Mouse (Mus musculus): ENCODE data around the gene Klhl2.

Klhl2 gene

GRCm38 (mm10) chr8:64767047-64767446 is 82.8 kb downstream of the Klhl2 start:
- no peak for DNase-seq (ENCODE audit: low spot score)

DNA sequence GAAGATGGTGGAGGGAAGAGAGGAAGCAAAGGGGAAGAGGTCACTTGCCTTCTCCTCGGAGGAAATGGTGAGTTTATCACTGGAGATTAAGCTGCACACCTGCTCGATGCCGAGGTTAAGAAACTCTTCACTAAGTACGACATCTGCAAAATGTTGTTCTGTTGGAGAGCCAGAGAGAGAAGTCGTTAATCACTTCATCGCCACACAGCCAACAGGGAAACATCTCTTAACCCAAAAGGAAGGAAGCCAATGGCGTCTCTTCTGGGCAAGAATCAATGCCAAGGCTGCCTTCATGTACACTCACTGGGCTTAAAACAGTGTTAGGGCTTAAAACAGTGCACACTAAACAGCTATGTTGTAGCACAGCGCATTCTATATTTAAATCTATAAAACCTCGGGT is 85.7 kb downstream of the Klhl2 start:
- DNase-seq (ENCODE audit: low spot score) = no peak

DNA sequence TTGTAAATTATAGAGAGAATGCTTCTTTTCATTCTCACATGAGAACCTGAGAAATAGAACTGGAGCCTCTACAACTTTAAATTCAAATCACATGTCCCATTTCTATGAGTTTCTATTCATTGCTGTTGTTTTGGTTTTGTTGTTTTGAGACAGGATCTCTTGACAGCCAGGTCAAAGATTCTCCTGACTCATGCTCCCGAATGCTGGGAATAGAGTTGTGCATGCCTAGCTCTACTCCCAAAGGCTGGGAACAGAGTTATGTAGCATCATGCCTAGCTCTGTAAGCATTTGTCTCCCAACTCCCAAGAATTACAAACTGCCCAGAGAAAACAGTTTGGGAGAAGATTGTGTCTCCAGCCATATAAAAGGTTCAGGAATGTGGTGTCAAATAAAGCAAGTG is 87.1 kb downstream of the Klhl2 start:
- no peak for DNase-seq (ENCODE audit: low spot score)

GRCm38 (mm10) chr8:64761430-64761829 is 88.4 kb downstream of the Klhl2 start:
- DNase-seq (ENCODE audit: low spot score) = no peak

DNA sequence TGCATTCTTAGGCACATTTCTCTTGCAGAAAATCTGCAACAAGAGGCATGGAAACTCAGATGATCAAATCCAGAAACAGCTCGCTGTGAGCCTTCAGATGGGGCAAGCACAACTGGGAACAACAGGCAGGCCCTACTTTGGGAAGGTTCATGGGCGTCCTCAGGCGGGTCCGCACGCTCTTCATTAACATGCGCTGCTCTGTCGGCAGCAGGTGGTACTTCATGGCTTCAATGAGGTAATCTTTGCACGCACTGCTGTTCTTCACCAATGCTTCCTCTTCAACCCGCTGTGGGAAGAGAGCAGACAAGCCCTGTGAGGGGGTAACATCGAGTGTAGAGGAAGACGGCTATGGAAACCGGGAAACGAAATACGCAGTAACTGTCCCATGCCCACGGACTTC is 91.9 kb downstream of the Klhl2 start:
- no peak for DNase-seq (ENCODE audit: low spot score)

DNA sequence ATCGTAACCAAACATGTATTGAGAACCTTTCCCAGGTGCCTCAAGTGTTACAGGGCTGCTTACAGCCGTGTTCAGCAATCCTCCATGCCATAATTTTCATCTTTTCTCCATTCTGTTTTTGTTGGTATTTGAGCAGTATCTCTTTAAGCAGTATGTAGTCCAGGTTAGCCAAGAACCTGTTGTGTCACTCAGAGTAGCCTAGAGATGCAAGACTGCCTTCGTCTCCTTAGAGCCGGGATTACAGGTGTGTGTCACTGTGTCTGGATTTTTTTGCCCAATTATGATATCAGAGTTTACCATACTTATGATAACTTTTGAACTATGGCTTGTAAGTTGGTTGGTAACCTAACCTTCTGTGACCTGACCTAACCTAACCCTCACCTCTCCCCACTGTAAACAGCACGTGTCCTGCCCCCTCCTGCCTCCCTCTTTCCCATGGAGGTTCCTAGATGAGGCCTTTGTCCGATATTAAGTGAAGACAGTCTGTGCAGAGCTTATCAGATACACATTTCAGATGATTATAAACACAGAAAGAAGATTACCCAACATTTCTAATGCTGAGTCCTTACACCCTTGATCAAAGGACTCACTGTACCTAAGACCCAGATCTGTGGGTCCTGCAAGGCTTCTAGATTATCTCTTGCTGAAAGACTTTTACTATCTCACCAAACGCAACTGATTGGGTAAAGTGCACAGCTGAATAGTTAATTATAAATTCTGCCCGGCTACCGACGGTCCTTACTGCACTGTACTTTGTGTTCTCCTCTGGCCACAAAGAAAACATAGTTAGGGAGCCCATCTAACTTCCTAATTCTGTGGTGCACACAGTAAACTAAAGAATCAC is 103.4 kb downstream of the Klhl2 start:
- no peak for DNase-seq (ENCODE audit: low spot score)

GRCm38 (mm10) chr8:64740547-64741211 is 109.1 kb downstream of the Klhl2 start:
- DNase-seq (ENCODE audit: low spot score) = no peak

GRCm38 (mm10) chr8:64738916-64739315 is 110.9 kb downstream of the Klhl2 start:
- DNase-seq (ENCODE audit: low spot score) = no peak

DNA sequence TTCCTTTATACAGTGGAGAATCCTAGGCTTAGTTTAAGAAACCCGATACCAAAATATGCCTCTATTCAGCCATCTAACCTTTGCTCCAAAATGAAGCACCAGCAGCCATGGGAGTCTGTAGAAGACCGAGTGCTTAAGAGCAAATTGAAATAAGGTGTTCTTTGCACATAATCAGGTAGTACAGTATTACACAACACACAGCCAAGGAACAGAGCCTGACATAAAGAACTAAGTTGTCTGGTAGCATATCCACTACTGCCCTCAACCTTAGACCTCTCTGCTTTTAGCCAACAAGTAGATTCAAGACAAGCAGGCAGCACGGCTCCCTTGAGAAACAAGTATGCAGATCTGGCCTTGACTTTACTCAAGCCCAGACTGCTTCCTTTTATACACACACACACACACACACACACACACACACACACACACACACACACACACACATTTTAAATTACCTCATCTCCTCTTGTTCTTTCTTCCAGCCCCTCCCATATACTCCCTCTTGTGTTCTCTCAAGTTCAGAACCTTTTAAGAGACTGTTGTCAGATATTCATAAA is 113.0 kb downstream of the Klhl2 start:
- no peak for DNase-seq (ENCODE audit: low spot score)

DNA sequence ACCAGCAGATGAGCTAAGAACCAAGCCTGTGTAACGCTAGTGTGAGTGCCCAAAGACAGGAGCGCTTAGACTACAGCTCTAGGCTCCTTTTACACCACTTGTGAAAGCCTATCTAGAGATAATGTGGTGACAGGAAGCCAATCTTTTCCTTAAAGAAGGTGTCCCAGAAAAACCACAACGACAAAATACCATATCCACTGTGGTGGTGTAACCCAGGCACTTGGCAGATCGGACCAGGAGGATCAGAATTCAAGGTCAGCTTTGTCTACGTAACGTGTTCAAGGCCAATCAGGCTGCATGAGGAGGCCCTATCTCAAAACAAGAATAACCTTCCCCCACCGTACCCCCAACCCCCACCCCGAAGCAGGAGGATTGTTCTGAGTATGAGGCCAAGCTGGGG is 114.7 kb downstream of the Klhl2 start:
- DNase-seq (ENCODE audit: low spot score) = no peak

DNA sequence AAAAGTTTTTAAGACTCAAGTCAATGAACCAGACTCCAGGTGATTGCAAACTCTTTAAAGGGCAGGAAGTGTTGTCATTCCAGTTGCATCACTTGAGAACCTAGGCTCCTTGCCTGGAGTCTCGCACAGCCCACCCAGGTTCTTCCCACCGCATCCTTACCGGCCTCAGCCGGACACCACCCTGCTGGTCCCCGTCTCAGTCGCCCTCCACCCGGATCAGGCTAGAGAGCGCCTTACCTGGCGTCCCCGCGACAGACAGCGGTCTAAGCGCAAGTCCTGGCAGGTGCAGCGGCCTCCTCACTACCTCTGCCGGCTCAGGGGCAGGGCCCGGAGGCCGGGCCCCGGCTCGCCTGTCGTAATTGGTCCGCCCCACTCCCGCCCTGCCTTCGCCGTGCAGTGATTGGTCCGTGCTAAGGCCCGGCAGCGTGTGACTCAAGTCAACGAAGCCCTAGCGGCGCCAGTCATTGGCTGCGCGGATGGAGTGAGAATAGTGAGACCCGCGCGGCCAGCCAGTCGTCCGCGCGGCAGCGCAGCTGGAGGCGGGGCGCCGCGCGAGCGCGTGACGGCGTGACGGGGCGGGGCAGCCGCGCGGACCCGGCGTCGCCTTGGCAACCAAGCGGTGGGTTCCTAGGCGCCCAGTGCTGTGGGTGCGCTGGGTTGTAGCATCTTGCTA is 116.4 kb downstream of the Klhl2 start, which contains the start of gene Msmo1:
Gene Msmo1 (minus strand): TSS at position 522 of the 673 bp plus-strand sequence.
- peak; percentile 93 for DNase-seq (ENCODE audit: low spot score)

GRCm38 (mm10) chr8:64732596-64732995 is 117.2 kb downstream of the Klhl2 start:
- DNase-seq (ENCODE audit: low spot score) = no peak

DNA sequence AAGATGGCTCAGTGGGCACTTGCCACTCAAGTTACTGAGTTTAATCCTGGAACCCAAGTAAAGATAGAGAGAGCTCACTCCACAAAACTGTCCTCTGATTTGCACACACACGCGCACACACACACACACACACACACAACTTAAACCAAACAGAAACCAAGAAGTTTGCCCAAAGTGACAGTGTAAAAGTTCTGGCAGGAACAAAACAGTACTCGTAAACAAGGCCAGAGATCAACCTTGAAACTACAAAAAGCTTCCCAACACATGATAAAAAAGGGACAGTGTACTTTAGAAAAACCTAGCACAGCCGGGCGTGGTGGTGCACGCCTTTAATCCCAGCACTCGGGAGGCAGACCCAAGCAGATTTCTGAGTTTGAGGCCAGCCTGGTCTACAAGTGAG is 121.7 kb downstream of the Klhl2 start:
- DNase-seq (ENCODE audit: low spot score) = no peak

DNA sequence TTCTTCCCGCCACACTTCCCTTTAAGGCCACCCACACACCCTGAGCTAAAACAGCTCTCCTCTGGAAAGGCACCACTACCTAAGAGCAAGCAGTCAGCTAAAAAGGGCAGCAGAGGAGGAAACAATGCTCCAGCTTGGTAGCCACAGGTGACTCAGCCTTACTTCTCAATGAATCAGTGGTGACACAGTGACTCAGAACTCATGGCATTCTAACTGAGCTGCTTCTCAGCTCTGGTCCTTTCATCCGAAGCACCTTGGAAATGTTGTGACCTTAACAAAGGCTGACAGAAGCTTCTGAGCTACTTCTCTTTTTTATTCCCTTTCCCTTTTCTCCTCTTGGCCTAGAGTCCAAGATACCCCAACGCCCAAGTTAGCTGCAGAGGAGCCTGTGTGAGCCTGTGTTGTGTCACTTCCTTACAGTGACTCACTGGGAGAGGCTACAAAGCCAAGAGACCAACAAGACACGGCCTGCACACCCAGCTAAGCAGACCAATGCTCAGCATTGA is 123.6 kb downstream of the Klhl2 start:
- no peak for DNase-seq (ENCODE audit: low spot score)

DNA sequence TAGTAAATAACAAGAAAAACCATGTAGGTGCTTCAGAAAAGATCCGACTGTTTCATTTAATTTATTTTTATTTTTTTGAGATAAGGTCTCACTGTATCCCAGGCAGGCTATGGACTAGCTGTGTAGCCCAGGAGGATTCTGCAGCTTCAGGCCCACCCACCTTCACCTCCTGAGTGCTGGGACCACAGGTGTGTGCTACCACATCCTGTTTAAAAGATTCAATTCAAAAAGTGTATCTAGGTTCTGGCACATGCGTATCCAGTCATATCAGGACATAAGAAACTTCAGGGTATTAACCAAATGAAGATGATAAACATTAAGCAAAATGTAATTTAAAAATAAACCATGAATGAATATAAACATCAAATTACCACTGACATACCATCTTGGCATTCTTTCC is 126.6 kb downstream of the Klhl2 start:
- DNase-seq (ENCODE audit: low spot score) = no peak

DNA sequence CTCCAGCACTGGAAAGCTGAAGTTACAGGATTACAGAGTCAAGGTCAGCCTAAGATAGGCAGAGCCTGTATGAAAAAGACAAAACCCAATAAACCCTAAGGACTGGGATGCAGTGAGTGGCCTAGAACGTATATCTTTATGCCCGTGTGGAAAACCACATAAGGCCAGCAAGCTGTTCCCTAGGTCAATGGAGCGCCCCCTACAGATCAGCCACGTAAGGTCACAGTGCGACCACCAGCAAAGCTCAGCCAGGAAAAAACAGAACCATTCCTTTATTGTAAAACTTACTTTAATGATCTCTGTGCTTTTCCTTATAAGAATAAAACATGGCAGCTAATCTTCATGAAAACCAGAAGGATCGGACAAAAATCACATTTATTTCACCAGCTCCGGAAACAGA is 131.9 kb downstream of the Klhl2 start:
- DNase-seq (ENCODE audit: low spot score) = no peak

- no peak for DNase-seq (ENCODE audit: low spot score)
These were observed 137.3 kb downstream of the Klhl2 start for GRCm38 (mm10) chr8:64712499-64712898.

- DNase-seq (ENCODE audit: low spot score) = no peak
These were observed 138.3 kb downstream of the Klhl2 start for GRCm38 (mm10) chr8:64711544-64711943.

DNA sequence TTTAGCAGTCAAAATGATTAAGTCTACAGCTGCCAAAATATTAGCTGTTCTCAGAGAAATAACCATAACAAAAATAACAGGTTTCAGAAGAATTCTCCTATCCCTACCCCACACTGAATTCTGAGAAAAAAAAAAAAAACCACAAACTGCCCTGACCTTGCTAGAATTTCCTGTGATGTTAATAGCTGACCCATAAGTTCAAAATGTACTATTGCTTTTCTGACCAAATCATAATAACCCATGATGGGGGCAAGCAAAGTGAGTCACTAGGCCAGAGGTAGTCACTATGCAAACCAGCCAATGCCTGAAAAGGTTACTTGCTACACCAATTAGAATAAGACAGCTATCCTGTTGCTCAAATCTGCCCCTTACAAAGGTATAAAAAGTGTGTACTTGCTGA is 142.3 kb downstream of the Klhl2 start:
- no peak for DNase-seq (ENCODE audit: low spot score)

DNA sequence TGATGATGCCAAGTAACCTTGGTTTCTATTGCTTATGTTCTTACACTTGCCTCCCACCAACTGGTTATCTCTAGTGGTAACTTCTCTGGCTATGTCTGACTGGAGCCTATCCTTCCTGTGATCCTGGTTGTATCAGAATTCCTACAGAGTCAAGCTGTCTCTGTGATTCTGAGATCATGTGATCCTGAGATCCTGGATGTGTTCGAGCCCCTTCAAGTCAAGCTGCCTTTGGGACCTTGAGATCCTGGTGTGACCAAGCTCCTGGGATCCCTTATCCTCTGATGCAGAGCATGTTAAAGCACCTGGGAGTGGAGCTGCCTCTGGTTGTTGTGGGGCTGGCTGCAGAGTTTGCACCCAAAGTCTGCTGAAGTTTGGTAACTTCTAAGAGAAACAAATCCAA is 146.6 kb downstream of the Klhl2 start:
- no peak for DNase-seq (ENCODE audit: low spot score)

GRCm38 (mm10) chr8:64692651-64693201 is 157.1 kb downstream of the Klhl2 start, which contains the start of gene Cpe:
TSS of gene Cpe (minus strand) at chr8:64693054.
- DNase-seq (ENCODE audit: low spot score) = no peak
